Mouse (Mus musculus) spleen, adult 2 months (tissue): Measurements from ENCODE around the gene Gbp6.
"Not testable (repeated sequence)": the region's sequence is repeated elsewhere in the genome, so short reads cannot be mapped to it uniquely, and the experiment has no call there.

Source experiments
- CTCF ChIP-seq: fragments of 200-500 bp; IDR thresholded peaks from 2 replicates; pipeline ENCODE4 v1.5.1; 2011; ENCODE audit warnings: mild to moderate bottlenecking, inconsistent platforms; ENCODE audit not compliant: insufficient read depth, insufficient read length, insufficient replicate concordance; ENCODE audit errors: extremely low read depth
- POLR2A ChIP-seq: fragments of 200-500 bp; IDR thresholded peaks from 2 replicates; pipeline ENCODE4 v1.6.1; 2011; ENCODE audit warnings: low read depth, low read length, inconsistent platforms

GRCm38 (mm10) chr5:105238402-105238801, 55.1 kb downstream of the Gbp6 start:
- TF ChIP-seq POLR2A, CTCF: not testable (repeated sequence)
